Mouse (Mus musculus) layer of hippocampus, postnatal 25 days (tissue): ENCODE results near the gene Gm13420. TPM values are rescaled to one million over a fixed set of nuclear protein-coding genes. Genes with fewer than 3 reads are reported as not detected.
A peak's percentile ranks its signal among the peaks of the same experiment; 100 is the strongest.
"Not testable (repeated sequence)": the region's sequence is repeated elsewhere in the genome, so short reads cannot be mapped to it uniquely, and the experiment has no call there.

Experiments
- DNase-seq, 2 experiments: peaks; one replicate each; pipeline ENCODE4 v3.0.0; 2022; ENCODE audit warnings: mixed read lengths in 2 of 2, low spot score in 1 of 2; ENCODE audit errors: extremely low spot score in 1 of 2
- total RNA-seq, 2 experiments: library from RNA; stranded (reverse); gene quantifications; 2 replicates each; pipeline ENCODE4 v1.2.3; 2021

Gm13420 gene
- 1 to 10 TPM in 1 of 2 experiments, under 1 TPM in 1; 0.91 to 1.2 TPM for total RNA-seq

DNA sequence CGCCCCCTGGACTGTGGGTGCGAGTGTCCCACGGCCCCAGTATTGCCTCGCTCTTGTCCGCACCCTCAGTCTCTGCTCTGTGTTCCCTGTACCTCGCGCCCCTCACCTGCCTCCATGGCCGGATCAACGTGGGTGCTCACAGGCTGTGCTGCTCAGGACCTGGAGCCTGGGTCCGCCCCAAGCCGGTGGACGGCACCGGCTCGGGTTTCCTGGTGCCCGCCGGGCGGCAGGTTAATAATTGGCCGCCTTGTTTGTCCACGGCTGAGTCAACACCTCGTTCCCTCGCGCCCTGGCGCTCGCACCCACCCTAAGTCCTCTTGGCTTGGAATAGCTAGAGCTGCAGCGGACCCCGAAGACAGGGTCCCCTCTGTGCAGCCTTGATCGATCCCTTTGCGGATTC is at the start of gene Gm13420:
Gm13420 (minus strand) TSS at position 189 of the 400 bp plus-strand sequence.
- DNase-seq: no peak

DNA sequence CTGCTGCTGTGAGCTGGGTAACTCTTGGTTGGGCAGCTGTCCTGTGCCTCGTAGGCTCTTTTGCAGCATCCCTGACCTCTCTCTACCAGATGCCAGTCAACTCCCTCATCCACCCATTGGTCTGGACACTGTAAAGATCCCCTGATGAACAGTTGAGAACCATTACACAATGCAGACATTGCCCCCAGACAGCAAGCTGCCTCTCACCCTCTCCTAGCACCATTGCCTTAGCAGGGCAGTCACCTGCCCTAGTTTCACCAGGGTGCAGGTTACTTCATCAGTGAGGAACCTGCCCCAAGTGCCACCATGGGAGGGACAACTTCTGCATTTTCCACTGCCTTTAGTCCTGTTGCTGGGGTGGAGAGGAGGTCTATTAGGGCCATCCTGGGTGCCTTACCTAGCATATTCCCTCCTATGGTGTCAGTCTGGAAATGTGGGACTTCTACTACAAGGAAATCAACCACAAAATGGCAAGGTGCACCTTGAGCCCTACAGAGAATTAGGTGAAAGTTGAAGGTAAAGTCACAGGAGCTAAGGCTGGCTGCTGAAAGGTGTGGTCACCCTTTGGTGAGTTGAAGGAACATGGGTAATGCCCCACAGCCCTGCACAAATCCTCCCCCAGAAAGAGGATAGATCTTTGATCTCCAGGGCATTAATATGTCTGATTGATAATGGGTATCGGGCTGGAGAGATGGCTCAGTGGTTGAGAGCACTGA is 41.4 kb upstream of the Gm13420 start:
- no peak for DNase-seq

DNA sequence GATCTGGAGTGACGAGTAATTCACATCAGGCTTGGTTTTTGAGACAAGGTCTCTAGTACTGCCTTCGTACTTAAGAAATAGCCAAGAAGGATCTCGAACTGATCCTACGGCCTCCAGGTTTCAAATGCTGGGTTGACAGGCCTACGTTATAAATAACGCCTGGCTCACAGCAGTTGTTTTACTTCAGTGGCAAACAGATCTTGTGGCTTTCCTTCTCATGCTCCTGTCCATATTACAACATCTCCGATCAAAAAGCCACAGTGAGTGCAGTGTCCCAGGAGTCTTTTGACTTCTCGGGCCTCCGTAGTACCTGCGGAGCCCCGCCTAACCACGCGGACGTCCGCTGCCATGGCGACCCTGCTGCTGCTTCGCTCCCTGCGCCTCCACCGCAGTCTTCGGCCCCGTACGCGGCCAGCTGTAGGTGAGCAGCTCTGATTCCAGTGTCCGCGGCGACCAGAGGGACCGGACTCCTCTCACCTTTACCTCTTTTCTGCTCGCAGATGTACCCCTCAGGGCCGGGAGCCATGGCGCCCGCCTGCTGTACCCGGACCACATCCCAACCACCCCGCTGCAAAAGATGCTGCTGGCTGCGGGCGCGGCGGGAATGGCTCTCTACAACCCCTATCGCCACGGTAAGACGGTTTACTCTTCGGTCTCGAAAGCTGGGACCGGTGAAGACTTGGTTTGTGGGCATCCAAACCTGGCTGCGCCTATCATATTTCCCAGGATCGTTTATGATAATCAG is 36.6 kb upstream of the Gm13420 start, which contains the start of gene Trub2:
Trub2 (minus strand) TSS at position 566 of the 745 bp plus-strand sequence.
- peak; percentile 57 to 73 for DNase-seq

DNA sequence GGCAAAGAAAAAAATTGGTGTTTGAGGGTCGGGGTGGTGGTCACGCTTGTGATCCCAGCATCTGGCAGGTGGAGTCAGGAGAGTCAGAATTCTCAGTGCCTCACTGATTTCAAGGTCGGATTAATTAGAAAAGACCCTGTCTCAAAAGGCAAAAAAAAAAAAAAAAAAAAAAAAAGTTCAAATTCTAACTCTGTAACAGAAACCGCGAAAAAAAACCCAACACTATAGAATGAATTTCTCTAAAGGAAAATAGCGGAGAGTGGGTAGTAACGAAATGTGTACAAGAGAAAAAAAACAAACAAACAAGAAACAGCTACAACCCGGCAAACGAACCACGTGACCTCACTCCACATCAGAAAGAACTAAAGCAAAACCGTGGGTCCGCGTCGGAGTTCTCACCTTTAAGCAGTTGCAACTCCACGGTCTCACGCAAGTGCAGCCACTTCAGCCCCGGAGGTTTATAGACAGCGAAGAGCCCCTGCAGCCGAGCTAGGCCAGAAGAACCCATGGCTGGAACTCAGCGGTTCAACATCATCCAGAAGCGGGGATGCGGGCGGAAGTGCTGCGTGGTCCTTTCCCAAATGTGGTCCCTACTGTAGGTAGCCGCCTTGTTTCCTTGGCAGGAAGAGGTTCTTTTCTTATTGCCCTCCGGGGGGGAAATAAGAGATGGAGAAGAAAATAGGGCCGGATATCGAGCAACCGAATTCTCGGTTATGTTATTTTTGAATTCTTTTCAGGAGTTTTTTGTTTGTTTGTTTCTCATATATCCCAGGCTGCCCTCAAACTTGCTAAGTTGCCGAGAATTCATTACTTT is 35.8 kb upstream of the Gm13420 start, which contains the start of gene Coq4:
Coq4 (plus strand) TSS at position 390 of the 814 bp plus-strand sequence.
- peak; percentile 79 to 84 for DNase-seq

DNA sequence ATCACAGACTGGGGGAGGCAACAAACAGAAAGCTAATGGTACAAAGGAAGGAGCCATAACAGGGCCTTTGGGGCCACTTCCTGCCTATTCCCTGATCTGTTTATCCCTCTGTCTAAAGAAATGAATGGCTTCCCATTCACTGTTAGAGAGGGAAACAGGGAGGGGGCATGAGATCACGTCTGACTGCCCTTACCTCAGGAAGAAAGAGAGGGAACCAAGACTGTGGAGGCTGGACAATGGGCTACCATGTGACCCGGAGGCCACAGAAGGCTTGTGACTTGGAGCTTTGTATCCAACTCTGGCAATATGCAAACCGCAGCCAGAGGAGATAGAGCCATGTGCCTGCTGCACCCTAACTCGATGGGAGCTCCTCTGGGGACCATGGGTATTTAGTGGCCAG is 32.8 kb upstream of the Gm13420 start:
- DNase-seq: no peak

DNA sequence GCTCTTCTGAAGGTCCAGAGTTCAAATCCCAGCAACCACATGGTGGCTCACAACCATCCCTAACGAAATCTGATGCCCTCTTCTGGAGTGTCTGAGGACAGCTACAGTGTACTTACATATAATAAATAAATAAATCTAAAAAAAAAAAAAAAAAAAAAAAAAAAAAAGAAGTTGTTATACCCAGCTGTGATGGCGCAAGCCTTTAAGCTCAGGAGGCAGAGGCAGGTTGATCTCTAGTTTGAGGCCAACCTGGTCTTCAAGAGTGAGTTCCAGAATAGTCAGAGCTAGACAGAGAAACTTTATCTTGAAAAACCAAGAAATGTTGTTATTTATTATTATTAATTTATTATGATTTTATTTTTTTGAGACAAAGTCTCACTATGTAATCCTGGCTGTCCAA is 29.8 kb upstream of the Gm13420 start:
- DNase-seq: not testable (repeated sequence)

DNA sequence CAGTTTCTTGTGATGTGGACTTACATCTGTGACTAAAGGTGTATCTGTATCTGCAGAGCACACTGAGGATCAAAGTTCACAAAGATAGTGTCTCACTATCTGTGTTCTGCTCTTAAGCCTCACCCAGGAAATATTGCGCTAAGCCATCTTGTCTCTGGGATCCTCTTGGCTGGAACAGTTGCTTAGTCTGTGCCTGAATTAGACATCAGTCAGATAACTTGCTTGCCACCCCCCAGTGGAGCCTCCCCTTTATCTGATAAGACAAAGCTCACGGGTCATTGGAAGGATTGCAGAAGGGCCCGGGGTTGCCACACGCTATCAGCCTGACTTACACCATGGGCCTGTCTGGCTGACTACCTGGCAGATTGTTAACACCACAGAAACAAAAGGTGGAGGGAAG is 21.8 kb upstream of the Gm13420 start:
- DNase-seq: no peak

DNA sequence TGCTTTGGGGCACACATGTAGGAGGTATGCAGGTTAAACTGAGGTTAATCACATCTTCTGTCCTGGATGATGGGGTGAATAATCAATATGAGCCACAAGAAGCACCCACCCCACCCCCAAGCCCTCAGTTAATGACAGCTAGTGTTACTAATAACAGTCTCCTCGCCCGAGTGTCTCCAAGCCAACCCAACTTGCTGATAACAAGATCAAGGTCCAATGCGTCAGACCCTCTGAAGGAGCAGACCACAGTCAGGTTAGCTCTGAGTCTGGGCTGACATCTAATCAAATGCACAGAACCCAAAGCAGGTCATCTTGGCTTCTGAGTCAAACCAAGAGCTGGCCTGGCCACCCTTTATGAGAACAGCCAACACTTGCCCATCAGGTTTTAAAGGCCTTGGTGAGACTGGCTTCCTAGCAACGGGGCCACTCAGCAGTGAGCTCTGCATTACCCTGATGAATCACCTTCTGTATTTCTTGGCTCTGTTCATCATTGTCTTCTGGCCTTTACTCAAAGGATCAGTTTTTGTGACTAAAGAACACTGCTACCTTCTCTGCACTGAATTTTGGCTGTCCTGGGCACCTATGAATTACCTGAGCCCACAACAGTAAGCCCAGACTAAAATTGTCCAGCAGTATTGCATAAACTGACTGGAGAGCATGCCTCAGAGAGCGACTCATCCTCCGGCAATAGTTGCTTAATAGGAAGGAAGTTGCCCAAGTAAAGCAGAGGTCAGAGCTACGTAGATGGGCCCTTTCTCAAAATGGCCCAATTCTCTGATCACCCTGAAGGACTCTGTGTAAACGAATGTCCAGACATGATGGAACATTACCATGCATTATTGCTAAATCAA is 20.4 kb upstream of the Gm13420 start:
- DNase-seq: no peak

DNA sequence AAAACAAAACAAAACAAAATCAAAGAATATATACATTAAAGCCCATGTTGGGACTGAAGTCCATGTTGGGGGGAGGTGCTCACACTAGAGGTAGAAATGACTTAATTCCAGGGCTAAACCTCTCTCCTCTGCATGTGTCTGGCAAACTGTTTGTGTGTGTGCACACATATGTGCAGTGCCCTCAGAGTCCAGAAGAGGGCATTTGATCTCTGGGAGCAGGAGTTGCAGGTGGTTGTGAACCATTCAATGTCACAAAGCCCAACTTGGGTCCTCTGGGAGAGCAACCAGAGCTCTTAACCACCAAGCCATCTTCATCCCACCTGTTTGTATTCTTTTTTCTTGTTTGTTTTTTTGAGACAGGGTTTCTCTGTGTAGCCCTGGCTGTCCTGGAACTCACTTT is 18.7 kb upstream of the Gm13420 start:
- no peak for DNase-seq

DNA sequence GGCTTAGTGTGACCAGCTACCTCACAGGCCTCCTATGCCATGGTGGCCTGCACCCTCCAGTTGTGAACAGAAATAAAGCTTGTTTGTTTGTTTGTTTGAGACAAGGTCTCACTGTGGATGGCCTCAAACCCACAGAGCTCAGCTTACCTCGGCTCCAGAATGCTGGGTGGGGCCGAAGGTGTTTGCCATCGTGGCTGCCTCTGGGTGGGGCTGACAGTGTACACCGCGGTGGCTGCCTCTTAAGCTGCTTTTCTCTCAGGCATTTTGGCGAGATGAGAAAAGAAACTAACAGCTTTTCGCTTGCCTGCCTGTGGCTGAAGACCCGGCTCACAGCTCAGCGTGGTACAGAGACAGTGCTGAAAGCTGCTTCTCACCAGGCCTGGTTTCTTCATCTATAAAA is 17.4 kb upstream of the Gm13420 start:
- no peak for DNase-seq

DNA sequence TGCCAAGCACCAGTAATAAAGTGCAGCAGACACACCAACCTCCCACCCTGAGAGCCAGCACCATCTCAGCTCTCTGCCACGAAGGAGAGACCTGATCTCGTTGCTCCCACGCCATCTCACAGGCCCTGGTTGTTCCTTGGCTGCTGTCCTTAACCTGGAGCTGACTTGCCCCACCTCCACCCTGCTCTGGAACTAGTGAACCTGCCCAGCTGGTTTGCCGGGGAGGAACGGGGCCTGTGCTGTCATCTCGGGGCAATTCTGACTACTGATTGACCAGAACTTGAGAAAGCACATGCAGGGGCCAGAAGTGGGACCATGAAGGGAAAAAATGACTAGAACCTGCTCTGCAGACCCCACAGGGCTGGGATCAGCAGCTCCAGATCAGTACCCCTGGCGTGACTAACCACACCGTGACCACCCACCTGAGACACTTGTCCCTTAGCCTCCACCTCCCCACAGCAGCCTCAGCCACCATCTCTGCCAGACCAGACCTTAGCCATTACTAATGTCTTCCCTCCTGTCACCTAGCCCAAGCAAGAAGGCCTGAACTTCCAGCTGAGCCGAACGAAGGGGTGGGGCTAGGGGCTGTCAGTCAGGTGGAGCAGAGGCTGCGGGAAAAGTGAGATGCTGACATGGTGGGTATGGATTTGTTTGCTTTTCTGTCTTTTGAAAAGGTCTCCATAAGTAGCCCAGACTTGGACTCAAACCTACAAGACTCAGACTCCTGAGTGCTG is 16.7 kb upstream of the Gm13420 start:
- no peak for DNase-seq

DNA sequence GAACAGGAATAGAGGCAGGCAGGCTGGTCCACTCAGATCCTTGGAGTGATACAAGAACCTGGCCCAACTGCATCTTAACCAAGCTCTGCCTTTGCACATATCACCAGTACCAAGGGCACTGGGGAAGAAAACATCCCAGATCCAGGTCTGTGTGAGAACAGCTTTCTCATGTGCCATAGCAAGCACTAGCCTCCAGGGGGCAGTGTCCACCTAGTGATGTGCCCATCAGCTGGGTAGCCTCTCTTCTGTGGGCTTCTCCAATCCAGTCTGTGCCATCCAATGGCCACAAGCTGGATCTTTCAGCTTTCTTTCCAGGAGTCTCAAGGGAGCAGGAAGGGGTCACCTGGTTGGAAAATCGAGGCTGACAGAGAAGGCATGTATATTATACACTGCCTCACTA is 13.3 kb upstream of the Gm13420 start:
- DNase-seq: peak; percentile 43 to 69

DNA sequence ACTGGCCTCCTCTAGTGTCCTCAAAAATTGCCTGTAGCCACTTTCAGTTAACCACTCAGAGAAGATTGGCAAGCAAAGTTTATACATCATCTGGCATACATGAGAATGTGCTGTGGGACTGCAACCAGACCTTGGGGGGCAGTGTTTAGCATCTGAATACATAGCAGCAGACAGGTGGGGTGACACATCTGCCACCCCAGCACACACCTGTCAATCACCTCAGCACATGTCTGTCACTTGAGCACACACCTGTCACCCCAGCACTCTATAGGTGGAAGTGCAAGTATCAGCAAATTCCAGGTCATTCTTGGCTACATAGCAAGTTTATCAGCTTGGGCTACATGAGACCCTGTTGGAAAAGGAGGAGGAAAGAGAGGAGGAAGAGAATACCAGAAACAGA is 4.2 kb upstream of the Gm13420 start:
- no peak for DNase-seq

DNA sequence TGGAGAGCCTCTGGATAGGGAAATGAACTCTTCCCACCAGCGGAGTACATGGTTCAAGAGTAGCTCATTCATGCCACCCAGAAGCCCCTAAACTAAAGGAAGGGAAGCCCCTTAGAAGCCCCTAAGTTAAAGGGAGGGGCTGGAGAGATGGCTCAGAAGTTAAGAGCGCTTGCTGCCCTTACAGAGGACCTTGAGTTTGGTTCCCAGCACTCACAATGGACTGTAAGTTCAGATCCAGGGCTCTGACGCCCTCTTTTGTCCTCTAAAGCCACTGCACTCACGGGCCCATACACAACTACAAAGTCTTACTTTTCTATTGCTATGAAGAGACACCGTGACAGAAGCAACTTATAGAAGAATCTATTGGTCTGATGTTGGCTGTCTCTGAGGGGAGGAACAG is 912 bp upstream of the Gm13420 start:
- no peak for DNase-seq

DNA sequence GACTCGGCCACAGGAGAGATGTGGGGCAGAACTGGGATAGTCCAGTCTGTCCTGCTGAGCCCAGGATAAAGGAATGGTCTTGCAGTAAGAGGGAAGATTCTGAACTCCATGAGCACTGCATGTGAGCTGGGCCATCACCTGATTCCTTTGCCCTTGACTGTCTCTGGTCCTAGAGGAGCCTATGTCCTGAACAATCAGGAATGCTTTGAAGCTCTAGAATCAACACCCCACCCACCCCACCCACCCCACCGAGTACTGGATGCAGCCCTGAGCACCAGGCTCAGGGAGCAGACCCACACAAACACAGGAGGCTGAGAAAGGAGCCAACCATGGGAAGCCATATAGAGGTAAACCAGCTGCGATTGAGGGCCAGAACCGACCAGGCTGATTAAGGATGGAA is 3.0 kb downstream of the Gm13420 start:
- DNase-seq: no peak

DNA sequence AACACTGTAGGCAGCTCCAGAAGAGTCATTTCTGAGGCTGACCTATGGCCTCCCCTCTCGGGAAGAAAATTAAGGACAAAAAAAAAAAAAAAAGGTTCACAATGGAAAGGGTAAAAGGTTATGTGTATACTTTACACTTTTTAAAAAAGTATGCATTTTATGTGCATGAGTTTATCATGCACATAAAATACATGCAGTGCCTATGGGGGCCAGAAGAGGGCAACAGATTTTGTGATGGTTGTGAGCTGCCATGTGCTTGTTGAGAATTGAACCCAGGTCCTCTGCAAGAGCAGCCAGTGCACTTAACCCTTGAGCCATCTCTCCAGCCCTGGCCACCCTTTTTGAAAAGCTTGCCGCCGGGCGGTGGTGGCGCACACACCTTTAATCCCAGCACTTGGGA is 3.6 kb downstream of the Gm13420 start:
- peak in 1 of 2 experiments; percentile 31 for DNase-seq

DNA sequence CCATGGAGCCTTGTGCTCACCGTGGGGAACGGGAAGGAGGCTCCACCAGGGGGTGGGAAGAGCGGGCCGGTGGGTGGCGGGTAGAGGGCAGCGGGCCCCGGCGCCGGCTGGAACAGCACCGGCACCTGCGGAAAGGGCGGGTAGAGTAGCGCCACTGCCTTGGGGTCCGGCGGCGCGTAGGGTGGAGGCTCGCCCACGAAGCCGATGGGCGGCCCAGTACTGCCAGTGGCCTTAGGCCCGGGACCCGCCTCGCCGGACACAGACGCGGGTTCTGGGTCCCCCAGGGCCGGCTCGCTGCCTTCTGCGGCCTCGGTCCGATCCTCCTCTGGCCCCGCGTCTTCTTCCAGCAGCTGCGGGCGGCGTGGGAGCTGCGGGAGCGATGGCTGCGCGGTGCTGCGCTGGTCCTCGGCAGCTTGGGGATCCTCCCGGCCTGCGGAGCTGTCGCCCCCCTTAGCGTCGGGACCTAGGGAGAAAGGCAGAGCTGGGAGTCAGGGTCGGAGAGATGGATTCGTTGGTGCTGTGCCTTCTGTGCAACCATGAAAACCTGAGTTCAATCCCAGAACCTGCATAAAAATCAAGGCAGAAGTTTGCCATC is 4.2 kb downstream of the Gm13420 start:
- no peak for DNase-seq

DNA sequence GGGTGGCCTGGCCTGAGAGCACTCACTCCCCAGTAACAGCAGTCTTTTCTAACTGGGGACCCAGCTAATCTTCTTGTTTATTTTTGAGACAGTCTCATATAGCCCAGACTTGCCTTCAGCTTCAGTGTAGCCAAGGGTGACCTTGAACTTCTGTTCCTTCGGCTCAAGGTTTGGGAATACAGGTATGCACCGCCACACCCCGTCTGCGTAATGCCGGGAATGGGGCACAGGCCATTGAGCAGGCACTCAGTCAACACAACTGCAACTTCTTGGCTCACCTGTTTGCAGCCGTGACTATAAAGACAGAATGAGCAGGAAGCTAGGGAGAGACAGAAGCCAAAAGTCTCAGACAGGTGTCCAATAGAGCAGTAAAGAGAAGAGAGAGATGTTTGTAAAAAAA is 7.2 kb downstream of the Gm13420 start:
- no peak for DNase-seq

DNA sequence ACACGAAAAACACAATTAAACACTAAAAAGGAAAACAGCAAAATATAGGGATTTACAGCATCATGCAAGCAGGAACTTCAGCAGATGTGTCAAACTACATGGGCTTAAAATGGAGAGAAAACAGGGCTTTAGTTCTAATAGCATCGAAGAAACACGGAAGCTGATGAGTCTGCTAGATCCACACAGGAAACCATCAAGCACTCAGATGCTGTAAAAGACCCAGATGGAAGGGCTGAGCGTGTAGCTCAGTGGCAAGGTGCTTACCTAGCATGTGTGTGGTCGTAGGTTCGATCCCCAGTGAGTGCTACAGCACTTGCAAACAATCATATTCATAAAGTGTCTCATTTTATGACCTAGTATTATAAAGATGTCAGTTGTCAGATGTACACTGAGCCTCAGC is 10.3 kb downstream of the Gm13420 start:
- DNase-seq: no peak
